Mouse (Mus musculus) MEL (cell line): ENCODE data around the gene Dock1.

Experiments used
- BHLHE40 ChIP-seq: IDR thresholded peaks from 2 replicates; pipeline ENCODE4 v1.6.1; 2012; ENCODE audit warnings: low read depth, mild to moderate bottlenecking, inconsistent platforms, low read length, improper control_type of control experiment, borderline replicate concordance
- CTCF ChIP-seq, 3 experiments: IDR thresholded peaks in 2 of 3; conservative IDR thresholded peaks in 1 of 3; 2 replicates each; pipeline ENCODE4 v1.5.1; 2011 to 2012; ENCODE audit warnings: low read length in 3 of 3, low read depth in 2 of 3, mild to moderate bottlenecking in 2 of 3, improper control_type of control experiment in 1 of 3, inconsistent platforms in 1 of 3, mixed read lengths in 1 of 3, moderate library complexity in 1 of 3; ENCODE audit not compliant: control insufficient read depth in 1 of 3, insufficient read depth in 1 of 3, poor library complexity in 1 of 3, severe bottlenecking in 1 of 3
- EP300 ChIP-seq, 2 experiments: IDR thresholded peaks; 2 replicates each; pipeline ENCODE4 v1.6.1; 2011; ENCODE audit warnings: improper control_type of control experiment in 2 of 2, low read length in 2 of 2, low read depth in 1 of 2, mild to moderate bottlenecking in 1 of 2
- ETS1 ChIP-seq: IDR thresholded peaks from 2 replicates; pipeline ENCODE4 v1.6.1; 2012; ENCODE audit warnings: low read depth, mild to moderate bottlenecking, inconsistent platforms, low read length, improper control_type of control experiment, moderate library complexity
- GABPA ChIP-seq: IDR thresholded peaks from 2 replicates; pipeline ENCODE4 v1.6.1; 2012; ENCODE audit warnings: low read depth, mild to moderate bottlenecking, inconsistent platforms, low read length, improper control_type of control experiment, moderate library complexity
- GATA1 ChIP-seq: IDR thresholded peaks from 2 replicates; pipeline ENCODE4 v1.6.1; 2011; ENCODE audit warnings: low read depth, low read length, improper control_type of control experiment
- MAFK ChIP-seq: IDR thresholded peaks from 2 replicates; pipeline ENCODE4 v1.6.1; 2011; ENCODE audit warnings: low read depth, mild to moderate bottlenecking, low read length, improper control_type of control experiment, borderline replicate concordance
- NRF1 ChIP-seq: IDR thresholded peaks from 2 replicates; pipeline ENCODE4 v1.6.1; 2014; ENCODE audit warnings: low read depth, mild to moderate bottlenecking, inconsistent platforms, low read length, improper control_type of control experiment, moderate library complexity; ENCODE audit not compliant: poor library complexity, insufficient read depth, severe bottlenecking
- POLR2A ChIP-seq, 2 experiments: IDR thresholded peaks; 2 replicates each; pipeline ENCODE4 v1.6.1; 2011 to 2012; ENCODE audit warnings: low read length in 2 of 2, mild to moderate bottlenecking in 2 of 2, control low read depth in 1 of 2, improper control_type of control experiment in 1 of 2, low read depth in 1 of 2, moderate library complexity in 1 of 2; ENCODE audit not compliant: control insufficient read depth in 1 of 2, insufficient read depth in 1 of 2, poor library complexity in 1 of 2
- UBTF ChIP-seq: IDR thresholded peaks from 2 replicates; pipeline ENCODE4 v1.6.1; 2012; ENCODE audit warnings: low read depth, mild to moderate bottlenecking, inconsistent platforms, low read length, improper control_type of control experiment, moderate library complexity, borderline replicate concordance; ENCODE audit not compliant: insufficient read depth
- ZC3H11A ChIP-seq: IDR thresholded peaks from 2 replicates; pipeline ENCODE4 v1.6.1; 2012; ENCODE audit warnings: low read depth, mild to moderate bottlenecking, inconsistent platforms, low read length, improper control_type of control experiment
- ZMIZ1 ChIP-seq: IDR thresholded peaks from 2 replicates; pipeline ENCODE4 v1.6.1; 2012; ENCODE audit warnings: low read depth, mild to moderate bottlenecking, inconsistent platforms, low read length, improper control_type of control experiment, moderate library complexity

GRCm38 (mm10) chr7:134842751-134843150, 172.3 kb downstream of the Dock1 start:
- TF ChIP-seq CTCF (IDR thresholded peaks at IDR 0.05 in 2 of 3, conservative IDR thresholded peaks at IDR 0.05 in 1 of 3; ENCODE audit: control insufficient read depth in 1 of 3, insufficient read depth in 1 of 3, low read depth in 2 of 3, low read length in 3 of 3, poor library complexity in 1 of 3, severe bottlenecking in 1 of 3) (no peak), EP300 (IDR thresholded peaks at IDR 0.05; ENCODE audit: low read depth in 1 of 2, low read length in 2 of 2) (no peak), ZMIZ1 (no peak), ETS1 (no peak), POLR2A (IDR thresholded peaks at IDR 0.05; ENCODE audit: control insufficient read depth in 1 of 2, insufficient read depth in 1 of 2, low read depth in 1 of 2, low read length in 2 of 2, poor library complexity in 1 of 2) (no peak), BHLHE40 (no peak), ZC3H11A (no peak), GABPA (no peak), GATA1 (no peak), NRF1 (no peak), UBTF (no peak), MAFK (no peak)
